Mouse (Mus musculus) ovary, postnatal 14 days (tissue): ENCODE data around the gene Zcchc2.

ENCODE experiments used
- DNase-seq: peaks from one replicate; pipeline ENCODE4 v3.0.0; 2022; ENCODE audit warnings: low spot score

Gene Zcchc2

DNA sequence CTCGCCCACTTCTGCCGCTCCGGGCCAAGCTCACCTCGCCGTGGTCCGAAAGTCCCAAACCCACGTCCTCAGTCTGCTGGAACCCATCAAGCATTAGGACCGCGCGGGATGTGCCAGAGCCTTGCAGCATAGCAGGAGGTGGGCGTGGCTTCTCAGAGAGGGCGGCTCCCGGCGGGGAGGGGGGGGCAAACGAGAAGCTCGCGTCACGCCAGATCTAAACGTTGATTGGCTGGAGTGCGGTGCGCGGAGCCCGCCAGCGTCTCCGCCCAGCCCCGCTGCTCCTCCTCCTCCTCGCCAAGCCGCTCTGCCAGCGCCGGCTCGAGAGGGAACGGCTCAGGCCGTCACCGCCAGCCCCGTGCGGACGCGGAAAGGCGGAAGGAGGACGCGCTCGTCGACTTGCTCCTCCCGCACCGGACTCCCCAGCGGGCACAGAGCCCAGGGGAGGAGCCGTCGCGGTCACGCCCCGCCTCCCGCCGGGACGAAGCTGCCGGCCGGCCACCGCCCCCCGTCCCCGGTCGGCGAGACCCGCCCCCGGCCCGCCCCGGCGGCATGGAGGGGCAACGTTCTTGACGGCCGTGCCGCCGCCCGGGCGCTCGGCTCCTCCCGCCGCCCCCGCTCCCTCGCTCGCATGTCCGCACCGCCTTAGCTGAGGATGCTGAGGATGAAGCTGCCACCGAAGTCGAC lies at the start of gene Zcchc2:
Zcchc2 (plus strand) TSS at position 269 of the 684 bp plus-strand sequence.
- DNase-seq: peak; percentile 97

- DNase-seq: no peak
These were observed 45.2 kb upstream of the Zcchc2 start for GRCm38 (mm10) chr1:105944927-105945580.

DNA sequence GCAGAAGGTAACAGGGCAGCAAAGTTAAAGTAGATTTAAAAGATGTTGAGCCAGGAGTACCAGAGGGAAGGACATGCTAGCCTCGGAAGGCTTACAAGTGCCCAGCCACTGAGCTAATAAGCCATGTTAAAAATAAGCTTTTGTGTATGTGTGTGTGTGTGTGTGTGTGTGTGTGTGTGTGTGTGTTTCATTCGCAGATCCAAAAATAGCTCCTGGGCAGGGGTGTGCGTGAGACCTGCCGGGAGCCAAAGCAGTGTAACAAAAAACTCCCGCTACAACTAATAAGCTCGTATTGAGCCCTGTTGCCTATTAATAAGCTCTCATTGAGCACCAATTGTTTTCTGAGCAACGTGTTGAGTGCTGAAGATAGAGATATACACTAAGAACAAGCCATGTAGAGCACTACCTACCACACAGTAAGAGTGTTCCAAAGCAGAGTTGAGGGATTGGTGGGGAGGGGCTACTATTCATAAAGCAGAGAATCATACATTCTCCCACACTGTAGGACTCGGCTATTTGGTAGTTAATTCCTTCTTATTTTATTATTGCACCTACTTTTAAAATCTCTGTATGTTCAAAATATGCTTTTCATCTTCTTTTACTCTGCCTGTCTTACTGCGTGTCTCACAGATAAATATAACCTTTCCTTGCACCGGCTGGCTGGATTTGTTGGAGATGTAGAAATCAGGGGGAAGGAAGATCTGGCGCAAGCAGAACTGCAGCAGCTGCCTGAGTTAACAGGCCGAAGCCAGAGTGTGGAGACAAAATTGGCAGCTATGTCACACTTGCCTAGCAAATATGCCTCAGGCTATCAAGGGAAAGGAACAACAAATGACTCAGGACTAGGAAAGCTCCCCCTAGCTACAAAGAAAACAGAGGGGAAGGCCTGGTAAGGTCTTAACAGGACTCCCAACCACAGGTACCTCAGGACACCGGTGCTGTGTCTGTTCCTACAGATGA lies 43.3 kb upstream of the Zcchc2 start:
- no peak for DNase-seq

GRCm38 (mm10) chr1:105948352-105948751 lies 41.9 kb upstream of the Zcchc2 start:
- no peak for DNase-seq

- no peak for DNase-seq
These were observed 36.6 kb upstream of the Zcchc2 start for GRCm38 (mm10) chr1:105953588-105953987.

GRCm38 (mm10) chr1:105954047-105954446 lies 36.2 kb upstream of the Zcchc2 start:
- no peak for DNase-seq

DNA sequence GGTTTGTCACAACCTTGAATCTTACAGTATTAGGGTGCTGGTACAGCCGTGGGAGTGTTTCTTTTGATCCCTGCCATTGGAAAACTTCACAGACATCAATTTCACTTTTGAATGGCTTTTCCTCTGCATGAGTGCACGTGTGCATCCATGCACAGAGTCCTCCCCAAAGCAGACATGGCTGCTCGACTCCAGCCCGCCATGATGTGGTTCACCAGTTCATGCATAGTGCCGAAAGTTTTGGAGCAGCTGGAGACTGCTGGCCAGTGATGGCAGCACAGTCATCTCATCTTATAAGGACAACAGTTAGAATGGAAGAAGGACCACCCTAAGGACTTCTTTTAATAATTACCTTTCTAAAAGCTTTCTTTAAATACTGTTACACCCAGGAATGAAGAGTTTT lies 34.1 kb upstream of the Zcchc2 start:
- DNase-seq: no peak

DNA sequence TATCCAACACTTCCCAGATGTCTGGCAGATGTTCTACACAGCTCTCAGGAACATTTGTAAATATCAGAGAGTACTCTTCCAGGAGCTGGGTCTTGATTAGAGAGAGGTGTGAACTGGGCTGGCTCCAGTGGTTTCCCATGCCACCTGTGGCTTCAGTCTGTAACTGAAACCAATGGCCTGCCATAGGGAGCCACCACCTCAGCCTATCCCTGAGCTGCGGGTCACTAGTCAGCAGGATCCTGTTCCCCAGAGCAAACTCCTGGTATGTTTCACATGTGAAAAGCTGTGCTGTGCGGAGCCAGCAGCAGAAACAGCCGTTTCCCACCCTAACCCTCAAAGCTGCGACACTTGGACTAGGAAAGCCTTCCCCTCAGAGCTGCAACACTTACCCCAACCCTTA lies 28.7 kb upstream of the Zcchc2 start:
- no peak for DNase-seq

DNA sequence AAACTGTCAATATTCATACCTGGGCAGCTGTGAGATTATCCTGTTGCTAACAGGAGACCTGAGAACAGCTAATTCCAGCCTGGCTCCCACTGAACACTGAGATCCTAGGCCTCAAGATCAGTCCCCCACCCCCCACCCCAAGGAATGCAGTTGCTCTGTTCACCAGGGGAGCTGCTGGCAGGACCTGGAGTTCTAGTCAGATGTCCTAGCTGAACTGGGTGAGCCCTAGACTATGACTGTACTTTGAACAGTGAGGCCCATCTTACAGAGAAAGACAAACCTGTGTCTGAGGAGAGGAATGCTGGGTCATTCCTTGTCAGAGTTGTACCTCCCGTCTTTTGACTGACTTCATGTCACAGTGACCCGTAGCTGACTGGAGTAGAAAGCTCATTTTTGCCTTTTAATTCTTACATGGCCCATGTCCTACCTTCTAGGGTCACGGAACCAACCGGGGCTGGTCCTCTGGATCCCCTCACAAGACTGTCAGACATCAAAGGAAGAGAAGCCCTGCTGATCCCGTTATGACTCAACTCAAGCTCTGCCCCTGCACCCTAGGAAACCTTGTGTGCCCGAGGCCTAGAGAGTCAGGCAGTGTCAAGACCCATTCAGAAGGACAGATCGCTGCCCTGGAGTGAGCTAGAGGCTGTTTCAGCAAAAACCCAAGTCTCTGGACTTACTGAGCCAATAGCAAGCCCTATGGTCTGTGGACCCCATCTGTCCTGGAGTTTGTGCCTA lies 28.0 kb upstream of the Zcchc2 start:
- DNase-seq: no peak

DNA sequence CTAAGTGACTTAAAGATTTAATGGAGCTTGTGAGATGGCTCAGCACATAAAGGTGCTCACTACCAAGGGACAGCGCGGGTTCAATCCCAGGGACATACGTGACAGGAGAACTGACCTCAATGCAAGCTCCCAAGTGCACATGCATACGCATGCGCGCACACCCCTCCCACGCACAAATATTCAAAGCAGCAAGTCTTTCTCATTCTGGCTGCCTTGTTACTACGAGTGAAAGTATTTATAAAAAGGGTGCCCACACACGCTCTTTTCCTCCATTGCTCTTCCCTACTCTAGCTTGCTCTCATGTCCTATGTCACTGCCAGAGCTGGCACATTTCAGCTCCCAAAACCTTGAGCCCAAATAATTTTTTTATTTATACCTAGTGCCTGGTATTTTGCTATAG lies 27.4 kb upstream of the Zcchc2 start:
- no peak for DNase-seq

- DNase-seq: no peak
These were observed 25.7 kb upstream of the Zcchc2 start for GRCm38 (mm10) chr1:105964514-105964913.

- no peak for DNase-seq
These were observed 25.0 kb upstream of the Zcchc2 start for GRCm38 (mm10) chr1:105965189-105965588.

GRCm38 (mm10) chr1:105971490-105972170 lies 18.6 kb upstream of the Zcchc2 start:
- no peak for DNase-seq

- DNase-seq: no peak
These were observed 16.2 kb upstream of the Zcchc2 start for GRCm38 (mm10) chr1:105974023-105974422.

GRCm38 (mm10) chr1:105977446-105978094 lies 12.6 kb upstream of the Zcchc2 start:
- DNase-seq: no peak

- DNase-seq: no peak
These were observed 9.2 kb upstream of the Zcchc2 start for GRCm38 (mm10) chr1:105980849-105981610.

- no peak for DNase-seq
These were observed 7.5 kb upstream of the Zcchc2 start for GRCm38 (mm10) chr1:105982496-105983364.

DNA sequence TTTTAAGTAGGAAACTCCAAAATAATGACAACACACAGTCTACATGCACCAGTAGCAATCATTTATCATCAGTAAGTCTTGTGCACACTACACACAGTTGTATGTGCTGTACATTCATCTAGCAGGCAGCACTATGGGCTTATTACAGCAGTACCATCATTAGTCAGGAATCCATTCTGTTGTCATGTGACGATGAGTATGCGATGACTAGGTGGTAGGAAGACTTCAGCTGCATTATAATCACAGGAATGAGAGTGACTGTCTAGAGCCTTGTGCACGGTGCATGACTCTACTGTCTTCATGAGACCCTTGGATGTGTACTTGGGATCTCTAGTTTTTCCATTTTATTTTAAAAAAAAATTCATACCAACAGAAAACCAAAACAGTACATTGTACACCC lies 6.0 kb upstream of the Zcchc2 start:
- DNase-seq: no peak

GRCm38 (mm10) chr1:105988171-105988570 lies 2.0 kb upstream of the Zcchc2 start:
- DNase-seq: no peak
